Mouse (Mus musculus): ENCODE measurements around the gene Spon1.

The Spon1 gene

GRCm38 (mm10) chr7:113903939-113904338, 138.1 kb downstream of the Spon1 start:
- Histone ChIP-seq H3K9me3 (ENCODE audit: low read length) (no peaks in the 10 kb centered on the region), H3K4me1 (replicated peaks; ENCODE audit: low read depth, low read length) (peaks cover 5% of the 10 kb centered on the region), H3K4me3 (replicated peaks; ENCODE audit: low read length) (no peak overlapping the region), H3K36me3 (ENCODE audit: insufficient read depth, low read length) (no peaks in the 10 kb centered on the region), H3K27me3 (ENCODE audit: insufficient read depth, low read length) (0 out of 2 replicates have a peak, but pooled peaks cover 3% of the 10 kb centered on the region)
- TF ChIP-seq POU5F1 (IDR thresholded peaks at IDR 0.05; ENCODE audit: borderline replicate concordance, low read length), result no peak
- no peak for TF ChIP-seq CTCF (conservative IDR thresholded peaks at IDR 0.05; ENCODE audit: low read length)
- no peak for TF ChIP-seq NANOG (IDR thresholded peaks at IDR 0.05; ENCODE audit: borderline replicate concordance, low read length)

GRCm38 (mm10) chr7:113904348-113904895, 138.6 kb downstream of the Spon1 start:
- H3K9me3 ChIP-seq (ENCODE audit: low read length), result no peaks in the 10 kb centered on the region
- H3K27me3 ChIP-seq (ENCODE audit: insufficient read depth, low read length), result 0 out of 2 replicates have a peak, but pooled peaks cover 3% of the 10 kb centered on the region
- no peaks in the 10 kb centered on the region for H3K36me3 ChIP-seq (ENCODE audit: insufficient read depth, low read length)
- peaks cover 10% of the 10 kb centered on the region for H3K4me1 ChIP-seq (replicated peaks; ENCODE audit: low read depth, low read length)
- no peak overlapping the region for H3K4me3 ChIP-seq (replicated peaks; ENCODE audit: low read length)
- TF ChIP-seq CTCF (conservative IDR thresholded peaks at IDR 0.05; ENCODE audit: low read length), result no peak
- TF ChIP-seq POU5F1 (IDR thresholded peaks at IDR 0.05; ENCODE audit: borderline replicate concordance, low read length), result no peak

- TF ChIP-seq CTCF (conservative IDR thresholded peaks at IDR 0.05; ENCODE audit: low read length) (no peak), POU5F1 (IDR thresholded peaks at IDR 0.05; ENCODE audit: borderline replicate concordance, low read length) (no peak), NANOG (IDR thresholded peaks at IDR 0.05; ENCODE audit: borderline replicate concordance, low read length) (no peak)
- no peaks in the 10 kb centered on the region for H3K27me3 ChIP-seq (ENCODE audit: insufficient read depth, low read length)
- H3K4me3 ChIP-seq (replicated peaks; ENCODE audit: low read length), result no peak overlapping the region
- peaks cover 21% of the 10 kb centered on the region for H3K4me1 ChIP-seq (replicated peaks; ENCODE audit: low read depth, low read length)
- H3K9me3 ChIP-seq (ENCODE audit: low read length), result no peaks in the 10 kb centered on the region; the same call in 1 of the 2 replicates
- H3K36me3 ChIP-seq (ENCODE audit: insufficient read depth, low read length), result no peaks in the 10 kb centered on the region
Observed at GRCm38 (mm10) chr7:113909161-113909825, 143.5 kb downstream of the Spon1 start.

- Histone ChIP-seq H3K4me1 (replicated peaks; ENCODE audit: low read depth, low read length) (peaks cover 21% of the 10 kb centered on the region), H3K4me3 (replicated peaks; ENCODE audit: low read length) (no peak overlapping the region), H3K36me3 (ENCODE audit: insufficient read depth, low read length) (no peaks in the 10 kb centered on the region), H3K9me3 (ENCODE audit: low read length) (no peaks in the 10 kb centered on the region; the same call in 1 of the 2 replicates), H3K27me3 (ENCODE audit: insufficient read depth, low read length) (no peaks in the 10 kb centered on the region)
- TF ChIP-seq NANOG (IDR thresholded peaks at IDR 0.05; ENCODE audit: borderline replicate concordance, low read length) (no peak), CTCF (conservative IDR thresholded peaks at IDR 0.05; ENCODE audit: low read length) (no peak), POU5F1 (IDR thresholded peaks at IDR 0.05; ENCODE audit: borderline replicate concordance, low read length) (no peak)
Observed at GRCm38 (mm10) chr7:113910856-113911255, 145.1 kb downstream of the Spon1 start.

DNA sequence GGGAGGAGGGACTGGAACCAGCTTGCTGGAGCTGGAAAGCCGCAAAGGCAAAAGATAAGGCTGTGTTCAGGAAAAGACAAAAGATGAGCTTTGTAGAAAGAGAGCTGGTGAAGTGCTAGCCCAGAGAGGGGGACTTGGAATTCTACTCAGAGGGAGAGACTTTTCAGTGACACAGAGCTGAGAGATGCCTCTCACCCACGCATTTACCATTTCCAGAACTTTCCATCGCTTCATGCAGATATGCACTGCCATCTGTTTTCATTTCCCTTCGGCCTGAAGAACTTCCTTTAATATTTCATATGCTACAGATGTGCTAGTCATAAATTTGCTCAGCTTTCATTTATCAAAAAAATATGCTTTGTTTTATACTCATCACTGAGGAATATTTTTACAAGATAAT, 150.1 kb downstream of the Spon1 start:
- Histone ChIP-seq H3K27me3 (ENCODE audit: insufficient read depth, low read length) (no peaks in the 10 kb centered on the region), H3K36me3 (ENCODE audit: insufficient read depth, low read length) (no peaks in the 10 kb centered on the region), H3K4me3 (replicated peaks; ENCODE audit: low read length) (no peak overlapping the region), H3K9me3 (ENCODE audit: low read length) (no peaks in the 10 kb centered on the region; the same call in 1 of the 2 replicates), H3K4me1 (replicated peaks; ENCODE audit: low read depth, low read length) (0 out of 2 replicates have a peak, but pooled peaks cover under 1% of the 10 kb centered on the region)
- no peak for TF ChIP-seq POU5F1 (IDR thresholded peaks at IDR 0.05; ENCODE audit: borderline replicate concordance, low read length)
- no peak for TF ChIP-seq NANOG (IDR thresholded peaks at IDR 0.05; ENCODE audit: borderline replicate concordance, low read length)
- no peak for TF ChIP-seq CTCF (conservative IDR thresholded peaks at IDR 0.05; ENCODE audit: low read length)

GRCm38 (mm10) chr7:113918916-113919315, 153.1 kb downstream of the Spon1 start:
- no peaks in the 10 kb centered on the region for H3K4me1 ChIP-seq (replicated peaks; ENCODE audit: low read depth, low read length)
- no peaks in the 10 kb centered on the region for H3K36me3 ChIP-seq (ENCODE audit: insufficient read depth, low read length)
- H3K4me3 ChIP-seq (replicated peaks; ENCODE audit: low read length), result no peak overlapping the region
- H3K9me3 ChIP-seq (ENCODE audit: low read length), result peaks cover 6% of the 10 kb centered on the region; the same call in 1 of the 2 replicates
- H3K27me3 ChIP-seq (ENCODE audit: insufficient read depth, low read length), result no peaks in the 10 kb centered on the region
- no peak for TF ChIP-seq NANOG (IDR thresholded peaks at IDR 0.05; ENCODE audit: borderline replicate concordance, low read length)
- no peak for TF ChIP-seq POU5F1 (IDR thresholded peaks at IDR 0.05; ENCODE audit: borderline replicate concordance, low read length)
- TF ChIP-seq CTCF (conservative IDR thresholded peaks at IDR 0.05; ENCODE audit: low read length), result no peak

GRCm38 (mm10) chr7:113919505-113919904, 153.7 kb downstream of the Spon1 start:
- H3K4me3 ChIP-seq (replicated peaks; ENCODE audit: low read length), result no peak overlapping the region
- H3K4me1 ChIP-seq (replicated peaks; ENCODE audit: low read depth, low read length), result no peaks in the 10 kb centered on the region
- H3K9me3 ChIP-seq (ENCODE audit: low read length), result peaks cover 6% of the 10 kb centered on the region; the same call in 1 of the 2 replicates
- TF ChIP-seq CTCF (conservative IDR thresholded peaks at IDR 0.05; ENCODE audit: low read length), result no peak
- no peak for TF ChIP-seq POU5F1 (IDR thresholded peaks at IDR 0.05; ENCODE audit: borderline replicate concordance, low read length)
- TF ChIP-seq NANOG (IDR thresholded peaks at IDR 0.05; ENCODE audit: borderline replicate concordance, low read length), result no peak
- no peaks in the 10 kb centered on the region for H3K27me3 ChIP-seq (ENCODE audit: insufficient read depth, low read length)
- no peaks in the 10 kb centered on the region for H3K36me3 ChIP-seq (ENCODE audit: insufficient read depth, low read length)

- Histone ChIP-seq H3K36me3 (ENCODE audit: insufficient read depth, low read length) (no peaks in the 10 kb centered on the region), H3K4me1 (replicated peaks; ENCODE audit: low read depth, low read length) (no peaks in the 10 kb centered on the region), H3K4me3 (replicated peaks; ENCODE audit: low read length) (no peak overlapping the region), H3K27me3 (ENCODE audit: insufficient read depth, low read length) (no peaks in the 10 kb centered on the region), H3K9me3 (ENCODE audit: low read length) (peaks cover 6% of the 10 kb centered on the region; the same call in 1 of the 2 replicates)
- TF ChIP-seq CTCF (conservative IDR thresholded peaks at IDR 0.05; ENCODE audit: low read length) (no peak), NANOG (IDR thresholded peaks at IDR 0.05; ENCODE audit: borderline replicate concordance, low read length) (no peak), POU5F1 (IDR thresholded peaks at IDR 0.05; ENCODE audit: borderline replicate concordance, low read length) (no peak)
Observed at GRCm38 (mm10) chr7:113920056-113920455, 154.3 kb downstream of the Spon1 start.

Data from E14TG2a.4 (cell line).